Mouse (Mus musculus) liver, embryonic 14.5 days (tissue): Measurements from ENCODE around the gene Sumf1. TPM values are rescaled to one million over a fixed set of nuclear protein-coding genes. Genes with fewer than 3 reads are reported as not detected.

Experiments used
- ATAC-seq: fragments of 200-750 bp; cut with Nextera tagmentation; 2 replicates; pipeline ENCODE4 v1.8.0; 2017; ENCODE audit warnings: moderate number of reproducible peaks, mild to moderate bottlenecking, moderate library complexity; ENCODE audit not compliant: insufficient read depth
- DNase-seq, 3 experiments: peaks; one replicate each; pipeline ENCODE4 v3.0.0-alpha.2; 2012 to 2013; ENCODE audit warnings: low read depth in 3 of 3, low spot score in 3 of 3
- H3K27ac ChIP-seq: fragments of 300-500 bp; sonication (generic); 2 replicates; pipeline ENCODE4 v1.5.1; 2014; ENCODE audit warnings: moderate library complexity, mild to moderate bottlenecking, control low read depth, inconsistent platforms
- H3K27me3 ChIP-seq: fragments of 300-500 bp; sonication (generic); 2 replicates; pipeline ENCODE4 v1.6.1; 2014; ENCODE audit warnings: mild to moderate bottlenecking, low read length, moderate library complexity; ENCODE audit not compliant: control insufficient read depth, insufficient read depth
- H3K36me3 ChIP-seq: fragments of 300-500 bp; sonication (generic); replicated peaks from 2 replicates; pipeline ENCODE4 v1.6.1; 2014; ENCODE audit warnings: low read depth; ENCODE audit not compliant: control insufficient read depth, insufficient read depth
- H3K4me1 ChIP-seq, 2 experiments: fragments of 200-500 bp in 1 of 2; fragments of 300-500 bp in 1 of 2; sonication (generic) in 1 of 2; replicated peaks; 2 replicates each; pipeline ENCODE4 v1.6.1; 2012 to 2014; ENCODE audit warnings: antibody characterized with exemption in 1 of 2, inconsistent platforms in 1 of 2, low read length in 1 of 2; ENCODE audit not compliant: control insufficient read depth in 2 of 2, insufficient read depth in 2 of 2
- H3K4me2 ChIP-seq: fragments of 300-500 bp; sonication (generic); 2 replicates; pipeline ENCODE4 v1.6.1; 2014; ENCODE audit warnings: low read depth, mild to moderate bottlenecking, control low read depth, moderate library complexity
- H3K4me3 ChIP-seq, 2 experiments: fragments of 200-500 bp in 1 of 2; fragments of 300-500 bp in 1 of 2; sonication (generic) in 1 of 2; 2 replicates each; pipeline ENCODE4 v1.5.1; 2012 to 2014; ENCODE audit warnings: low read depth in 2 of 2, low read length in 2 of 2, mild to moderate bottlenecking in 2 of 2, control low read depth in 1 of 2, inconsistent platforms in 1 of 2, moderate library complexity in 1 of 2; ENCODE audit not compliant: insufficient read depth in 1 of 2
- H3K9ac ChIP-seq: fragments of 300-500 bp; sonication (generic); replicated peaks from 2 replicates; pipeline ENCODE4 v1.6.1; 2014; ENCODE audit warnings: mild to moderate bottlenecking, control low read depth, moderate library complexity
- H3K9me3 ChIP-seq: fragments of 300-500 bp; sonication (generic); 2 replicates; pipeline ENCODE4 v1.6.1; 2016; ENCODE audit warnings: low read length, mixed read lengths; ENCODE audit not compliant: control insufficient read depth
- CTCF ChIP-seq: IDR thresholded peaks from 2 replicates; pipeline ENCODE4 v1.5.1; 2016; ENCODE audit warnings: antibody characterized with exemption, low read depth, control low read depth
- EP300 ChIP-seq: IDR thresholded peaks from 2 replicates; pipeline ENCODE4 v1.6.1; 2016; ENCODE audit warnings: antibody characterized with exemption, low read depth
- WGBS: fragments of 180-500 bp; shearing (Covaris S2); extraction: QIAGEN DNeasy Blood & Tissue Kit; methylation state at CpG from one replicate; pipeline ENCODE4 v1.1.7; 2014; ENCODE audit not compliant: insufficient replicate concordance; 5-methylcytosine and 5-hydroxymethylcytosine counted together
- polyA plus RNA-seq, 2 experiments: library from polyadenylated mRNA; depleted of rRNA in 1 of 2; stranded (reverse) in 1 of 2; unstranded in 1 of 2; fragments of >200 nt; fragmentation: Nextera tagmentation in 1 of 2; extraction: Ambion mirVana in 1 of 2; gene quantifications; 2 replicates each; pipeline versions ENCODE4 v1.2.1 to v1.2.3; 2012 to 2014

The Sumf1 gene
- polyA plus RNA-seq, 2 experiments, result 5.4 to 8.2 TPM

- DNase-seq (no peak), ATAC-seq (no peak)
- TF ChIP-seq CTCF (no peak), EP300 (no peak)
- Histone ChIP-seq H3K9ac (no peak overlapping the region), H3K27me3 (no peaks in the 10 kb centered on the region), H3K27ac (no peak overlapping the region), H3K4me3 (no peak overlapping the region), H3K36me3 (peaks cover 2% of the 10 kb centered on the region; the same call in 1 of the 2 replicates), H3K4me1 (no peaks in the 10 kb centered on the region), H3K4me2 (no peak overlapping the region), H3K9me3 (no peaks in the 10 kb centered on the region)
- 68% methylated on average over 3 of the region's 3 CpGs for WGBS
Measured at GRCm38 (mm10) chr6:108174181-108174580, 11.2 kb downstream of the Sumf1 start.

- Histone ChIP-seq H3K27me3 (no peaks in the 10 kb centered on the region), H3K9ac (no peak overlapping the region), H3K36me3 (peaks cover 2% of the 10 kb centered on the region; the same call in 1 of the 2 replicates), H3K4me2 (no peak overlapping the region), H3K9me3 (no peaks in the 10 kb centered on the region), H3K4me1 (0 out of 4 replicates have a peak, but pooled peaks cover 0 to 2% of the 10 kb centered on the region in 2 experiments), H3K4me3 (no peak overlapping the region), H3K27ac (no peak overlapping the region)
- TF ChIP-seq CTCF (no peak), EP300 (no peak)
- no peak for DNase-seq
- WGBS, result 90% methylated on average over 1 of the region's 1 CpGs
- no peak for ATAC-seq
Measured at GRCm38 (mm10) chr6:108172219-108172618, 13.2 kb downstream of the Sumf1 start.

- DNase-seq, result no peak
- Histone ChIP-seq H3K36me3 (peaks cover 2% of the 10 kb centered on the region; the same call in 1 of the 2 replicates), H3K9ac (no peak overlapping the region), H3K27me3 (no peaks in the 10 kb centered on the region), H3K4me1 (0 out of 4 replicates have a peak, but pooled peaks cover 0 to 2% of the 10 kb centered on the region in 2 experiments), H3K4me3 (no peak overlapping the region), H3K27ac (no peak overlapping the region), H3K4me2 (no peak overlapping the region), H3K9me3 (no peaks in the 10 kb centered on the region)
- TF ChIP-seq EP300 (no peak), CTCF (no peak)
- ATAC-seq, result no peak
- 72% methylated on average over 3 of the region's 3 CpGs for WGBS
Measured at GRCm38 (mm10) chr6:108169466-108169865, 15.9 kb downstream of the Sumf1 start.

GRCm38 (mm10) chr6:108168723-108169122 lies 16.7 kb downstream of the Sumf1 start:
- 0 out of 4 replicates have a peak, but pooled peaks cover 0 to 2% of the 10 kb centered on the region in 2 experiments for H3K4me1 ChIP-seq
- H3K27ac ChIP-seq, result no peak overlapping the region
- peaks cover 2% of the 10 kb centered on the region; the same call in 1 of the 2 replicates for H3K36me3 ChIP-seq
- no peak overlapping the region for H3K4me3 ChIP-seq
- DNase-seq, result no peak
- no peaks in the 10 kb centered on the region for H3K9me3 ChIP-seq
- H3K9ac ChIP-seq, result no peak overlapping the region
- 43% methylated on average over 6 of the region's 6 CpGs for WGBS
- no peak for ATAC-seq
- H3K4me2 ChIP-seq, result no peak overlapping the region
- no peak for TF ChIP-seq EP300
- TF ChIP-seq CTCF, result no peak
- H3K27me3 ChIP-seq, result no peaks in the 10 kb centered on the region

- no peaks in the 10 kb centered on the region for H3K9me3 ChIP-seq
- DNase-seq (no peak), ATAC-seq (no peak)
- H3K27ac ChIP-seq, result no peak overlapping the region
- no peak overlapping the region for H3K4me3 ChIP-seq
- 32% methylated on average over 7 of the region's 7 CpGs for WGBS
- H3K4me2 ChIP-seq, result no peak overlapping the region
- TF ChIP-seq EP300, result no peak
- no peak for TF ChIP-seq CTCF
- H3K9ac ChIP-seq, result no peak overlapping the region
- 0 out of 4 replicates have a peak, but pooled peaks cover 0 to 4% of the 10 kb centered on the region in 2 experiments for H3K4me1 ChIP-seq
- H3K27me3 ChIP-seq, result no peaks in the 10 kb centered on the region
- peaks cover 2% of the 10 kb centered on the region; the same call in 1 of the 2 replicates for H3K36me3 ChIP-seq
Measured at GRCm38 (mm10) chr6:108167946-108168680, 17.3 kb downstream of the Sumf1 start.
